ENCODE assay signal across 1 mouse cellular context in the genomic region with DNA sequence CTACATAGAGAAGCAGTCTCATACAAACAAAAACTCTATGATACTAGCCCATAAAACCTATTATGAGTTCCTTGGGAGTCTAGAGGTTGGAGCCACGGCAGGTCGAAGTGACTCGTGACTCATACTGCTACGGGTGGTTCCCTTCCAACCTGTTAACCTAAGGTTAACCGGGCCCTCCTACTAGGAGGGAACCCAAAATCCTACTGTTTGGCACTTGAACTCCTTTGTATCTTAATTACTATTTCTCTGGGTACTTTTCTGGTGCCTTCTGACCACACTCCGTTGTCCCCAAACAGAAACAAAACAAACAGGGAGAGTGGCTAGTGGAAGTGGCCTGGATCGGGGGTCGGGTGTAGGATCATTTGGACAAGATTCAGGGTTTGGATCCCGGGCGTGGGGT.
TF ChIP-seq lines count a peak whose summit lies in the region.

No protein-coding gene starts in this region.

TF ChIP-seq in CH12.LX, 34 proteins besides CTCF, POLR2A, EP300 and RAD21 (continued from another document):
- TF ChIP-seq ZKSCAN1 (IDR thresholded peaks at IDR 0.05; ENCODE audit: borderline replicate concordance, low read depth, low read length), result no peak
- no peak for TF ChIP-seq MEF2A (IDR thresholded peaks at IDR 0.05; ENCODE audit: borderline replicate concordance, low read depth, low read length)
- no peak for TF ChIP-seq MYC (IDR thresholded peaks at IDR 0.05; ENCODE audit: low read depth, low read length)
- TF ChIP-seq KAT2A (IDR thresholded peaks at IDR 0.05; ENCODE audit: insufficient replicate concordance, low read length), result no peak
- TF ChIP-seq CHD1 (IDR thresholded peaks at IDR 0.05; ENCODE audit: low read depth, low read length), result no peak
- TF ChIP-seq HCFC1 (IDR thresholded peaks at IDR 0.05; ENCODE audit: low read depth, low read length), result no peak
- TF ChIP-seq NRF1 (IDR thresholded peaks at IDR 0.05; ENCODE audit: low read depth, low read length), result no peak
- no peak for TF ChIP-seq POLR2AphosphoS2 (IDR thresholded peaks at IDR 0.05; ENCODE audit: low read depth, low read length)
- TF ChIP-seq NELFE (IDR thresholded peaks at IDR 0.05; ENCODE audit: low read depth, low read length), result no peak
- TF ChIP-seq ETS1 (conservative IDR thresholded peaks at IDR 0.05; ENCODE audit: low read depth, low read length), result no peak
- no peak for TF ChIP-seq RCOR1 (conservative IDR thresholded peaks at IDR 0.05; ENCODE audit: low read depth, low read length)
- TF ChIP-seq UBTF (IDR thresholded peaks at IDR 0.05; ENCODE audit: low read depth, low read length), result no peak
- TF ChIP-seq USF1 (IDR thresholded peaks at IDR 0.05; ENCODE audit: low read depth, low read length), result no peak
